Mouse (Mus musculus) stomach, postnatal 0 days (tissue): ENCODE data around the gene Rtp1.

Source experiments
- CTCF ChIP-seq: IDR thresholded peaks from 2 replicates; pipeline ENCODE4 v1.5.1; 2016; ENCODE audit warnings: antibody characterized with exemption, low read depth, mild to moderate bottlenecking, moderate library complexity
- EP300 ChIP-seq: optimal IDR thresholded peaks from 2 replicates; pipeline ENCODE3; 2016; ENCODE audit warnings: antibody characterized with exemption

DNA sequence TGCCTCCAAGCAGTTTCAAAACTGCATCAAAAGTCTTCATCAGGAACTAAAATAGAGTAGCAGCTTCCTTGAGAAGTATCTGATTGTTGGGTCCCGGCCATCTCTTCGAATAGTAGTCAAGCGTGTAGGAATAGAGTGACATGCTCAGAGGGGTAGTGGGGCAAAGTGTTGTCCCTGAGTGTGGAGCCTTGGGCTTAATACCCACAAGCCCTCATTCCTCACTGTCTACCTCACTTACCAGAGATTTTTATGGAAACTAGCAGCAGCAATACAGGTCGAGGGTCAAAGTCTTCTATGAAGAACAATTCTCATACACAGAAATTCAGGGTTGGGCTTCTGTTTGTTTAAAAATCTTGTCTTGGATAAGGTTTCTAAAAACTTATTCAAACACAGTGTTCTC, 21.9 kb downstream of the Rtp1 start:
- TF ChIP-seq EP300 (no peak), CTCF (no peak)
